Mouse (Mus musculus) kidney, adult 2 months (tissue): Measurements from ENCODE around the gene Gm28043.

Source experiments
- CTCF ChIP-seq: fragments of 200-500 bp; conservative IDR thresholded peaks from 2 replicates; pipeline ENCODE4 v1.5.1; 2011; ENCODE audit warnings: low read depth, mild to moderate bottlenecking, control low read depth, low read length, moderate library complexity, mixed read lengths; ENCODE audit not compliant: insufficient read depth, insufficient read length
- POLR2A ChIP-seq: fragments of 200-500 bp; IDR thresholded peaks from one replicate; pipeline ENCODE4 v1.6.1; 2011; ENCODE audit warnings: low read depth, low read length, control low read depth

DNA sequence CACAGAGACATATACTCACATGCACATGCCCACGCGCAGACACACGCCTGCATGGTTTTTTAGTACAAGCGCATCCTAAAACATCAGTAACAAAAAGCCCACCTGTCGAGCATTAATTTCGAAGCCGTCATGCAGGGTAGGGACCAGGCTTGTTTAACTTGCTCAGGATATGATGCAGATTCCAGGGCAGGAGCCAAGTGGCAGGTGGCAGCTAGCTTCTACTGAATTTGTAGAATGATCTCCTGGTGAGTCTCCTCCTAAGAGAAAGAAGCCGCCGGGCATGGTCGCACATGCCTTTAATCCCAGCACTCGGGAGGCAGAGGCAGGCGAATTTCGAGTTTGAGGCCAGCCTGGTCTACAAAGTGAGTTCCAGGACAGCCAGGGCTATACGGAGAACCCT, 15.6 kb upstream of the Gm28043 start:
- TF ChIP-seq CTCF (no peak), POLR2A (no peak)
